Mouse (Mus musculus) liver, embryonic 15.5 days (tissue): ENCODE data around the gene Gh. TPM values are rescaled to one million over a fixed set of nuclear protein-coding genes. Genes with fewer than 3 reads are reported as not detected.

Source experiments
- ATAC-seq: fragments of 200-750 bp; cut with Nextera tagmentation; 2 replicates; pipeline ENCODE4 v1.8.0; 2017; ENCODE audit warnings: moderate number of reproducible peaks, mild to moderate bottlenecking, moderate library complexity; ENCODE audit not compliant: insufficient read depth
- H3K27ac ChIP-seq: fragments of 300-500 bp; sonication (generic); replicated peaks from 2 replicates; pipeline ENCODE4 v1.5.1; 2015; ENCODE audit warnings: mild to moderate bottlenecking, inconsistent platforms
- H3K27me3 ChIP-seq: fragments of 300-500 bp; sonication (generic); 2 replicates; pipeline ENCODE4 v1.6.1; 2015; ENCODE audit warnings: mild to moderate bottlenecking, inconsistent platforms
- H3K36me3 ChIP-seq: fragments of 300-500 bp; sonication (generic); replicated peaks from 2 replicates; pipeline ENCODE4 v1.6.1; 2015; ENCODE audit warnings: moderate library complexity, mild to moderate bottlenecking, inconsistent platforms
- H3K4me1 ChIP-seq: fragments of 300-500 bp; sonication (generic); replicated peaks from 2 replicates; pipeline ENCODE4 v1.6.1; 2015; ENCODE audit warnings: inconsistent platforms
- H3K4me2 ChIP-seq: fragments of 300-500 bp; sonication (generic); 2 replicates; pipeline ENCODE4 v1.6.1; 2015; ENCODE audit warnings: moderate library complexity, mild to moderate bottlenecking, inconsistent platforms
- H3K4me3 ChIP-seq: fragments of 300-500 bp; sonication (generic); replicated peaks from 2 replicates; pipeline ENCODE4 v1.5.1; 2015; ENCODE audit warnings: mild to moderate bottlenecking, inconsistent platforms
- H3K9ac ChIP-seq: fragments of 300-500 bp; sonication (generic); 2 replicates; pipeline ENCODE4 v1.6.1; 2015; ENCODE audit warnings: moderate library complexity, mild to moderate bottlenecking, inconsistent platforms
- H3K9me3 ChIP-seq: fragments of 300-500 bp; sonication (generic); replicated peaks from 2 replicates; pipeline ENCODE4 v1.6.1; 2016; ENCODE audit warnings: inconsistent platforms
- WGBS: fragments of 180-500 bp; shearing (Covaris S2); methylation state at CpG from one replicate; pipeline ENCODE4 v1.1.7; 2015; ENCODE audit warnings: mixed read lengths; ENCODE audit not compliant: insufficient replicate concordance; 5-methylcytosine and 5-hydroxymethylcytosine counted together
- polyA plus RNA-seq: library from polyadenylated mRNA; unstranded; fragments of >200 nt; fragmentation: Nextera tagmentation; extraction: Ambion mirVana; gene quantifications from 2 replicates; pipeline ENCODE4 v1.2.1, GENCODE M21; 2015

The Gh gene
- polyA plus RNA-seq, 1 experiment from 2014 or later: not detected

- ATAC-seq: no peak
- WGBS: 69% methylated on average over 11 of the region's 11 CpGs
- H3K9me3 ChIP-seq: no peaks in the 10 kb centered on the region
- H3K27me3 ChIP-seq: no peaks in the 10 kb centered on the region
- H3K4me3 ChIP-seq: no peak overlapping the region
- peaks cover 2% of the 10 kb centered on the region; the same call in 1 of the 2 replicates for H3K4me1 ChIP-seq
- no peak overlapping the region for H3K27ac ChIP-seq
- H3K4me2 ChIP-seq: no peak overlapping the region
- H3K36me3 ChIP-seq: no peaks in the 10 kb centered on the region
- no peak overlapping the region for H3K9ac ChIP-seq
Measured at GRCm38 (mm10) chr11:106308162-106308561, 6.5 kb upstream of the Gh start.

GRCm38 (mm10) chr11:106307432-106307831 lies 5.8 kb upstream of the Gh start:
- Histone ChIP-seq H3K9ac (no peak overlapping the region), H3K4me1 (no peaks in the 10 kb centered on the region; the same call in 1 of the 2 replicates), H3K36me3 (no peaks in the 10 kb centered on the region), H3K27ac (no peak overlapping the region), H3K27me3 (no peaks in the 10 kb centered on the region), H3K4me2 (no peak overlapping the region), H3K9me3 (no peaks in the 10 kb centered on the region), H3K4me3 (no peak overlapping the region)
- no peak for ATAC-seq
- WGBS: 54% methylated on average over 5 of the region's 5 CpGs

GRCm38 (mm10) chr11:106306758-106307157 lies 5.1 kb upstream of the Gh start:
- Histone ChIP-seq H3K4me1 (no peaks in the 10 kb centered on the region; the same call in 1 of the 2 replicates), H3K36me3 (no peaks in the 10 kb centered on the region), H3K27me3 (no peaks in the 10 kb centered on the region), H3K9ac (no peak overlapping the region), H3K4me2 (no peak overlapping the region), H3K27ac (no peak overlapping the region), H3K4me3 (no peak overlapping the region), H3K9me3 (no peaks in the 10 kb centered on the region)
- 63% methylated on average over 9 of the region's 9 CpGs for WGBS
- no peak for ATAC-seq

- H3K9me3 ChIP-seq: no peaks in the 10 kb centered on the region
- H3K9ac ChIP-seq: no peak overlapping the region
Measured at GRCm38 (mm10) chr11:106306065-106306385, 4.4 kb upstream of the Gh start.

DNA sequence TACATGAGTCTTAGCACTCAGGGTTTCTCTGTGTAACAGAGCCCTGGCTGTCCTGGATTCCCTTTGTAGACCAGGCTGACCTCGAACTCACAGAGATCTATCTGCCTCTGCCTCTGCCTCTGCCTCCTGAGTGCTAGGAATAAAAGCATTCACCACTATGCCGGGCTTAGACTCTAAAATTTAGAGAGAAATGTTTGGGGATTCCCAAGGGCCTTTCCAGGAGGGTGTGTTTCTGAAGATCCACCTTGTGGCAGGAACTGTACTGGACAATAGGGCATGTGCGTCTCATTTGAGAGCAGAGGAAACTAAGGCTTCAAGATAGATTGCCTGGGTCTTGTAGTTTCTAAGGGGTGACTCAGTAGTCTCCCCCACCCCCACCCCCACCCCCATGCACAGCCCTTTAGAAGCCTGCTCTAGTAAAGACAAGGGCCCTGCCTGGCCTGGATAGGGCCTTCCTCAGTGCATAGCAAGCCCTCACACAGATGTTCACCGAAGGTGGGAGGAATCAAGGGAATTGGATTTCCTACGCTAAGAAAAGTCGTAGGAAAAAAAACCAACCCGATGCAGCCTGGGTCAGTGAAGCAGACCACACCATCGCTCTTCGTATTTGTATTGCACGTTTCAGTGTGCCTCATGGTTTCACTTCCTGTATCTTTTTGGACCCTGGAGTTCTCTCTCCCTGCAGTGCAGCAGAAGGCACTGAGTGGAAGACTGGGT lies 3.8 kb upstream of the Gh start:
- Histone ChIP-seq H3K4me1 (no peaks in the 10 kb centered on the region; the same call in 1 of the 2 replicates), H3K4me3 (no peak overlapping the region), H3K36me3 (no peaks in the 10 kb centered on the region), H3K9ac (no peak overlapping the region), H3K27ac (0 out of 2 replicates have a peak overlapping the region, but pooled peaks have one; percentile 33), H3K4me2 (no peak overlapping the region), H3K9me3 (no peaks in the 10 kb centered on the region), H3K27me3 (no peaks in the 10 kb centered on the region)
- ATAC-seq: no peak; the same call in 1 of the 2 replicates
- 57% methylated on average over 10 of the region's 10 CpGs for WGBS

More at GRCm38 (mm10) chr11:106306065-106306385, 4.4 kb upstream of the Gh start:
- WGBS: 80% methylated on average over 3 of the region's 3 CpGs
- H3K27me3 ChIP-seq: no peaks in the 10 kb centered on the region
- H3K4me2 ChIP-seq: no peak overlapping the region
- 0 out of 2 replicates have a peak, but pooled peaks have one; percentile 6 for ATAC-seq
- H3K4me3 ChIP-seq: no peak overlapping the region
- no peaks in the 10 kb centered on the region; the same call in 1 of the 2 replicates for H3K4me1 ChIP-seq
- H3K27ac ChIP-seq: 0 out of 2 replicates have a peak overlapping the region, but pooled peaks have one; percentile 33
- H3K36me3 ChIP-seq: no peaks in the 10 kb centered on the region

DNA sequence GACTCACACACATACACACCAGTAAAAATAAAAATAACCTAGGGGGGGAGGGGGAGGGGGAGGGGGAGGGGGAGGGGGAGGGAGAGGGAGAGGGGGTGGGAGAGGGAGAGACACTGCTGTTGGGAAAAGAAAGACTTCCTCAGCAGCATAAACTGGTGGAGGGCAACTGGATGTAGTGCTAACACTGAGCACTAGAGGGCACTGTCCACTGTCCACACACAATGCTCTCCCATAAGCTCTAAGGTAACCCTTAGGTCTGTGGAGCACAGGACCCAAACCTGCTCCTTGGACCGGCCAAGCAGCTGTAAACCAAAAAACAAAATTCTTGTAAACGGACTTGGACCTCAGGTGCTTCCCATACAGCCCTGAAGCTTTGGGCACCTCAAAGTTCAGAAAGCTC lies 969 bp upstream of the Gh start:
- H3K4me1 ChIP-seq: no peaks in the 10 kb centered on the region; the same call in 1 of the 2 replicates
- no peak overlapping the region for H3K9ac ChIP-seq
- no peak overlapping the region for H3K4me3 ChIP-seq
- H3K4me2 ChIP-seq: no peak overlapping the region
- H3K27me3 ChIP-seq: no peaks in the 10 kb centered on the region
- peak; percentile 56 for ATAC-seq
- no peaks in the 10 kb centered on the region for H3K9me3 ChIP-seq
- H3K36me3 ChIP-seq: no peaks in the 10 kb centered on the region
- 10% methylated on average over 2 of the region's 2 CpGs for WGBS
- H3K27ac ChIP-seq: no peak overlapping the region

GRCm38 (mm10) chr11:106291861-106292260 lies 9.8 kb downstream of the Gh start:
- 55% methylated on average over 2 of the region's 2 CpGs for WGBS
- H3K9me3 ChIP-seq: no peaks in the 10 kb centered on the region
- no peaks in the 10 kb centered on the region for H3K4me1 ChIP-seq
- no peaks in the 10 kb centered on the region for H3K27me3 ChIP-seq
- no peak overlapping the region for H3K9ac ChIP-seq
- H3K36me3 ChIP-seq: no peaks in the 10 kb centered on the region
- no peak overlapping the region for H3K4me2 ChIP-seq
- H3K4me3 ChIP-seq: no peak overlapping the region
- H3K27ac ChIP-seq: no peak overlapping the region
- no peak for ATAC-seq

GRCm38 (mm10) chr11:106290376-106290775 lies 11.3 kb downstream of the Gh start:
- Histone ChIP-seq H3K27ac (no peak overlapping the region), H3K4me3 (no peak overlapping the region), H3K9ac (no peak overlapping the region), H3K9me3 (no peaks in the 10 kb centered on the region), H3K4me1 (no peaks in the 10 kb centered on the region), H3K4me2 (no peak overlapping the region), H3K36me3 (no peaks in the 10 kb centered on the region), H3K27me3 (no peaks in the 10 kb centered on the region)
- 70% methylated on average over 5 of the region's 5 CpGs for whole genome bisulfite sequencing
- no peak for ATAC-seq

- no peak overlapping the region for H3K9ac ChIP-seq
- no peaks in the 10 kb centered on the region for H3K4me1 ChIP-seq
- H3K4me3 ChIP-seq: no peak overlapping the region
- no peaks in the 10 kb centered on the region for H3K36me3 ChIP-seq
- no peaks in the 10 kb centered on the region for H3K9me3 ChIP-seq
- ATAC-seq: no peak
- WGBS: 65% methylated on average over 8 of the region's 8 CpGs
- no peak overlapping the region for H3K27ac ChIP-seq
- no peaks in the 10 kb centered on the region for H3K27me3 ChIP-seq
- no peak overlapping the region for H3K4me2 ChIP-seq
Measured at GRCm38 (mm10) chr11:106289369-106289768, 12.3 kb downstream of the Gh start.

DNA sequence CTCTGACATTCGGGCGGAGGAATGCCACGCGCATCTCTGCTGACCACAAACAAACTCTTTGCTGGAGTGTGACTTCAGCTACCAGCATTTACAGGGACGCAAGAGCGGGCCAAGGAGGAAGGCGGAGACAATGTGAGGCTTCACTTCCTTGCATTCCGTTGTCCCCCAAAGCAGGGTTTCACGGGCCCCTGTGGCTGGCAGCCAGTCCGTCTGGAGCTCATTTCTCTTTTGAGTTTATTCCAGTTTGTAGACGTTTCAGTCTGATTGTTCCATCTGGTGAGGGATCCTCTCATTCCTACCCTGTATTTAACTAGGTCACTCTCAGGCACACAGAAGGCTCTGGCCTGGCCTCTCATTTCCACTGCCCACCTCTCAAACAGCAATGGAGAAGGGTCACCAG lies 14.7 kb downstream of the Gh start:
- WGBS: 61% methylated on average over 11 of the region's 11 CpGs
- no peaks in the 10 kb centered on the region for H3K27me3 ChIP-seq
- H3K9ac ChIP-seq: no peak overlapping the region
- no peaks in the 10 kb centered on the region for H3K4me1 ChIP-seq
- no peaks in the 10 kb centered on the region for H3K36me3 ChIP-seq
- no peak overlapping the region for H3K4me3 ChIP-seq
- H3K9me3 ChIP-seq: no peaks in the 10 kb centered on the region
- no peak for ATAC-seq
- H3K4me2 ChIP-seq: no peak overlapping the region
- H3K27ac ChIP-seq: no peak overlapping the region

DNA sequence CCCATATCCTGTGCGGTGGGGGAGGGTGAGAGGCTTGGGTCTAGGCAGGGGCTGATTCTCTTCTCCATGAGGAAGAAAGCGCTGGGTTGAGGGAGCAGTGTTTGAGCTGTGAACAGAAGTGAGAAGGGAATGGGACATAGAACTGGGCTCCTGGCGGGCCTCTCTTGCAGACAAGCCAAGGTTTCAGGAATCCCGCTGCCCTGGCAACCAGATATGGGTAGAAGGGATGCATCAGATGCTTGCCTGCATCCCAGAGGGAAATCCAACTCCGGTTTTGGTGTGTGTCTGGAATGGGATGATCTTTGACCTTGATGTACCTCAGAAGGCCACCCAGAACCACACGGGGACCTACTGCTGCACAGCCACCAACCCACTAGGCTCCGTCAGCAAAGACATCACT lies 15.5 kb downstream of the Gh start:
- H3K36me3 ChIP-seq: no peaks in the 10 kb centered on the region
- H3K4me3 ChIP-seq: no peak overlapping the region
- H3K4me1 ChIP-seq: no peaks in the 10 kb centered on the region
- no peak overlapping the region for H3K9ac ChIP-seq
- no peak for ATAC-seq
- H3K27ac ChIP-seq: no peak overlapping the region
- no peak overlapping the region for H3K4me2 ChIP-seq
- no peaks in the 10 kb centered on the region for H3K27me3 ChIP-seq
- 71% methylated on average over 7 of the region's 7 CpGs for WGBS
- no peaks in the 10 kb centered on the region for H3K9me3 ChIP-seq

DNA sequence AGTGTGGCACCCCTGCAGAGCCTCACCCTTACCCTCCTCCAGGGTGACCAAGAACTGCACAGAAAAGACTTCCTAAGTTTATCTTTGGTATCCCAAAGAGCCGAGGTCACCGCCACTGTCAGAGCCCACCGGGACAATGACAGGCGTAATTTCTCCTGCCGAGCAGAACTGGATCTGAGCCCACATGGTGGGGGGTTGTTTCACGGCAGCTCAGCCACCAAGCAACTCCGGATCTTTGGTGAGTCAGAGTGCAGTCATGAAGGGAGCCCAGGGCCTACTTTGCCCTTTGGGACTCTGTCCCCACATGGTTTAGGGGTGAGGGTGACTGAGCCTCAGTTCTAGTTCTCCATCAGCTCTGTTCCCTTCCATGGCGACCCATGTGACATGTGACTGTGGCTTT lies 17.5 kb downstream of the Gh start:
- no peak overlapping the region for H3K4me3 ChIP-seq
- no peaks in the 10 kb centered on the region for H3K27me3 ChIP-seq
- no peaks in the 10 kb centered on the region for H3K4me1 ChIP-seq
- H3K4me2 ChIP-seq: no peak overlapping the region
- no peak overlapping the region for H3K27ac ChIP-seq
- H3K9me3 ChIP-seq: no peaks in the 10 kb centered on the region
- no peaks in the 10 kb centered on the region for H3K36me3 ChIP-seq
- WGBS: 64% methylated on average over 8 of the region's 8 CpGs
- ATAC-seq: no peak
- no peak overlapping the region for H3K9ac ChIP-seq
